Mouse (Mus musculus): ENCODE data around the gene Capza2. TPM values are rescaled to one million over a fixed set of nuclear protein-coding genes. Genes with fewer than 3 reads are reported as not detected.
"Not testable (repeated sequence)": the region's sequence is repeated elsewhere in the genome, so short reads cannot be mapped to it uniquely, and the experiment has no call there.

The Capza2 gene
- polyA plus RNA-seq, 1 experiment from 2014 or later: 238 TPM

GRCm38 (mm10) chr6:17692647-17693046 lies 56.6 kb downstream of the Capza2 start, which contains the start of gene St7:
TSS of gene St7 (plus strand) at chr6:17692933.
- no peak for ATAC-seq
- peak within 1 kb of the TSS; percentile 77 for H3K9ac ChIP-seq (replicated peaks)

GRCm38 (mm10) chr6:17693726-17694549 lies 57.9 kb downstream of the Capza2 start:
- Histone ChIP-seq H3K27me3 (no peaks in the 10 kb centered on the region), H3K4me2 (replicated peaks) (peak overlapping the region; percentile 94), H3K9ac (replicated peaks) (peak overlapping the region; percentile 77), H3K4me3 (replicated peaks) (peak overlapping the region; percentile 74), H3K9me3 (no peaks in the 10 kb centered on the region), H3K36me3 (no peaks in the 10 kb centered on the region), H3K4me1 (replicated peaks) (peaks cover 9% of the 10 kb centered on the region; the same call in 1 of the 2 replicates), H3K27ac (peak overlapping the region; percentile 60; the same call in 1 of the 2 replicates)
- under 1% methylated on average over 68 of the region's 97 CpGs for WGBS
- peak; percentile 95 for ATAC-seq

More at GRCm38 (mm10) chr6:17692647-17693046, 56.6 kb downstream of the Capza2 start, which contains the start of gene St7:
- Histone ChIP-seq H3K36me3 (no peaks in the 10 kb centered on the region), H3K4me3 (replicated peaks) (peak within 1 kb of the TSS; percentile 74), H3K9me3 (no peaks in the 10 kb centered on the region), H3K4me2 (replicated peaks) (peak within 1 kb of the TSS; percentile 94), H3K27ac (no peak within 1 kb of the TSS), H3K27me3 (no peaks in the 10 kb centered on the region), H3K4me1 (replicated peaks) (peaks cover 9% of the 10 kb centered on the region; the same call in 1 of the 2 replicates)
- WGBS: 84% methylated on average over 7 of the region's 7 CpGs

- no peak overlapping the region for H3K27ac ChIP-seq
- H3K27me3 ChIP-seq: no peaks in the 10 kb centered on the region
- peaks cover 9% of the 10 kb centered on the region; the same call in 1 of the 2 replicates for H3K4me1 ChIP-seq (replicated peaks)
- peak overlapping the region; percentile 77 for H3K9ac ChIP-seq (replicated peaks)
- peak; percentile 89 for ATAC-seq
- under 1% methylated on average over 34 of the region's 46 CpGs for WGBS
- H3K4me2 ChIP-seq (replicated peaks): peak overlapping the region; percentile 94
- no peaks in the 10 kb centered on the region for H3K36me3 ChIP-seq
- no peaks in the 10 kb centered on the region for H3K9me3 ChIP-seq
- H3K4me3 ChIP-seq (replicated peaks): peak overlapping the region; percentile 74
These were observed 58.5 kb downstream of the Capza2 start for GRCm38 (mm10) chr6:17694550-17694951.

- ATAC-seq: no peak
- WGBS: 57% methylated on average over 5 of the region's 5 CpGs
- Histone ChIP-seq H3K9ac (replicated peaks) (no peak overlapping the region), H3K36me3 (no peaks in the 10 kb centered on the region), H3K4me1 (replicated peaks) (peaks cover 9% of the 10 kb centered on the region; the same call in 1 of the 2 replicates), H3K9me3 (no peaks in the 10 kb centered on the region), H3K4me2 (replicated peaks) (0 out of 2 replicates have a peak overlapping the region, but pooled peaks have one; percentile 9), H3K27ac (no peak overlapping the region), H3K4me3 (replicated peaks) (no peak overlapping the region), H3K27me3 (no peaks in the 10 kb centered on the region)
These were observed 60.3 kb downstream of the Capza2 start for GRCm38 (mm10) chr6:17696321-17696734.

GRCm38 (mm10) chr6:17700936-17701612 lies 65.0 kb downstream of the Capza2 start:
- peak; percentile 43 for ATAC-seq
- H3K4me2 ChIP-seq (replicated peaks): no peak overlapping the region
- WGBS: 54% methylated on average over 7 of the region's 7 CpGs

GRCm38 (mm10) chr6:17704038-17704437 lies 68.0 kb downstream of the Capza2 start:
- not testable (repeated sequence) for H3K4me2 ChIP-seq (replicated peaks); H3K27me3 ChIP-seq; H3K27ac ChIP-seq; H3K4me1 ChIP-seq (replicated peaks); H3K9ac ChIP-seq (replicated peaks); ATAC-seq; H3K9me3 ChIP-seq; H3K36me3 ChIP-seq; H3K4me3 ChIP-seq (replicated peaks)
- WGBS: 87% methylated on average over 1 of the region's 1 CpGs

More at GRCm38 (mm10) chr6:17700936-17701612, 65.0 kb downstream of the Capza2 start:
- Histone ChIP-seq H3K9me3 (no peaks in the 10 kb centered on the region), H3K4me3 (replicated peaks) (no peak overlapping the region), H3K36me3 (no peaks in the 10 kb centered on the region), H3K27ac (no peak overlapping the region), H3K27me3 (no peaks in the 10 kb centered on the region), H3K9ac (replicated peaks) (no peak overlapping the region), H3K4me1 (replicated peaks) (no peaks in the 10 kb centered on the region)

- ATAC-seq: no peak
- Histone ChIP-seq H3K9me3 (no peaks in the 10 kb centered on the region), H3K4me1 (replicated peaks) (no peaks in the 10 kb centered on the region), H3K4me3 (replicated peaks) (no peak overlapping the region), H3K36me3 (no peaks in the 10 kb centered on the region), H3K9ac (replicated peaks) (no peak overlapping the region), H3K27me3 (no peaks in the 10 kb centered on the region), H3K4me2 (replicated peaks) (no peak overlapping the region), H3K27ac (no peak overlapping the region)
- WGBS: 87% methylated on average over 3 of the region's 3 CpGs
These were observed 69.9 kb downstream of the Capza2 start for GRCm38 (mm10) chr6:17705973-17706372.

Other genes starting within 250 kb of the Capza2 start
- 0.89 TPM in 2 replicates for gene Met, start 172.4 kb upstream of the Capza2 start, polyA plus RNA-seq (2015; fragmentation: Nextera tagmentation; extraction: Ambion mirVana)
- gene St7, start 56.7 kb downstream of the Capza2 start, polyA plus RNA-seq (2015; fragmentation: Nextera tagmentation; extraction: Ambion mirVana): 62.4 and 63.0 TPM in 2 replicates

Measured in midbrain, embryonic 13.5 days (tissue).